Mouse (Mus musculus): Measurements from ENCODE around the gene Jmjd7. TPM values are rescaled to one million over a fixed set of nuclear protein-coding genes. Genes with fewer than 3 reads are reported as not detected.

Jmjd7 gene
- polyA plus RNA-seq (2015; fragmentation: Nextera tagmentation; extraction: Ambion mirVana) = 20.0 and 21.2 TPM in 2 replicates

DNA sequence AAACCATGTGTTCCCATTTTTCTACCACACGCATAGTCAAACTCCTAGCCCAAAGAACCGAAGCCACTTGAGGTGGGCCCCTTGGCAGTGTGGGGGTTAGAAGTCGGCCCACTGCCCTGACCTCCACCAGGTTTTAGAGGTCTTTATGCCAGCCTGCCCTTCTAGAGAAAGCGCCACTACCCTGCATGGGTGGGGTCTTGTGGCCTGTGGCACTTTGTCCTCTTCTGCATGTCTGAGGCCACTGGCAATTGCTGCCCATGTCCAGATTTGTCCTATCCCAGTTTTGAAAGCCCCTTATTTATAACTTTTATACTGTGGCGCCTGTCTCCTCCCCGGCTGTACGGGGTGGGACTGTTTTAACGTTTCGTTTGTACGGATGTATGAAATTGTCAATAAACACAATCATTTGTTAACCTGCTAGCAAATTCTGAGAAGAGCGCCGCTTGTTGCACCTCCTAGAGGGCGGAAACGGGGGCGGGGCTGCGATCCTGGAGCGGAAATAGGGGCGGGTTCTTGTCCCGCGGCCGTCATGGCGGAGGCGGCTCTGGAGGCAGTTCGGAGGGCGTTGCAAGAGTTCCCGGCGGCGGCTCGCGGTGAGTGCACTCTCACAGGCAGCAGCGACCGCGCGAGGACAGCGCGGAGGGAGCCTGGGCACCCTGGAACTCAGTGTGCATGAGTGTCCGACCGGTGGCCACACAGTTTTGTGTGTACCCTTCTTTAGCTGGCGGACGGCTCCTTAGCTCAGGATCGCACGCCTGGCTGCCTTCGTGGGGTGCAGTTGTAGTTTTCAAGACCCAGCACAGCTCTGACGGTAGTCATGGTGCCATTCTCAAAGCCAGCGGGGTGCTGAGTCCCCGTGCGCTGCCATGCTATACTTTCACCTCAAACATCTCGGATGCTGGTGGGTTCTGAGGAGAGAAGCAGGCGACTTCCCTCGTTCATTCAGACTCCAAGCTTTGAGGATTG is at the start of gene Jmjd7, which contains the start of gene Gm28042:
Gene Jmjd7, plus strand, starts transcription at position 500 of the 966 bp plus-strand sequence.
Gene Gm28042, plus strand, starts transcription at position 510 of the 966 bp plus-strand sequence.
- ATAC-seq (ENCODE audit: borderline replicate concordance, extremely low read depth, low FRiP score, low TSS enrichment) = peak; percentile 86
- H3K4me1 ChIP-seq = peaks cover 18% of the 10 kb centered on the region
- 6% methylated on average over 46 of the region's 50 CpGs for WGBS
- peak within 1 kb of the TSS; percentile 82 for H3K4me3 ChIP-seq
- H3K27me3 ChIP-seq = no peaks in the 10 kb centered on the region
- peak within 1 kb of the TSS; percentile 71 for H3K4me2 ChIP-seq
- H3K9me3 ChIP-seq = no peaks in the 10 kb centered on the region
- H3K36me3 ChIP-seq = peaks cover 37% of the 10 kb centered on the region
- H3K9ac ChIP-seq = peak within 1 kb of the TSS; percentile 93
- peak within 1 kb of the TSS; percentile 93 for H3K27ac ChIP-seq

- H3K27ac ChIP-seq = no peak overlapping the region
- no peaks in the 10 kb centered on the region for H3K4me1 ChIP-seq
- H3K27me3 ChIP-seq = no peaks in the 10 kb centered on the region
- ATAC-seq (ENCODE audit: borderline replicate concordance, extremely low read depth, low FRiP score, low TSS enrichment) = no peak
- H3K4me2 ChIP-seq = no peak overlapping the region
- H3K9me3 ChIP-seq = no peaks in the 10 kb centered on the region
- H3K4me3 ChIP-seq = no peak overlapping the region
- 69% methylated on average over 7 of the region's 7 CpGs for WGBS
- H3K36me3 ChIP-seq = no peaks in the 10 kb centered on the region; the same call in 1 of the 2 replicates
- no peak overlapping the region for H3K9ac ChIP-seq
These were observed 46.8 kb upstream of the Jmjd7 start for GRCm38 (mm10) chr2:119980343-119980986.

DNA sequence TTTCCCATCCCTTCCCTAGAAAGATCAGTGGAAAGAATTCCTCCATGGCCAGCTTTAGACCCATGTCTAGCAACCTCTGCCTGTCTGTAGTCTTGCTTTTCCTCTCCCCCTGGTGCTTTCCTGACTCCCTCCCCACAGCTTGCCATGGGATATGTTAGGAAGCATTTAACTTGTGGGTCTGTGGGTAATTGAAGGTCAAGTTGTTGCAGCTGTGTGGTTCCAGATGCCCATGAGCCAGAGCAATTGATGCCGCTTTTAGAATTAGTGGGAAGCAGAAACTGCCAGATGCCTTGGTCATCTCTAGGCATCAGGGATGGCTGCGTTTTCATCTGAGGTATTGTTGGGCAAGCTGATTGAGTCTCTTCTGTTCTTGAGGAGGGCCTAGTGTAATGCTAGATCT is 45.7 kb upstream of the Jmjd7 start:
- 88% methylated on average over 2 of the region's 2 CpGs for WGBS

DNA sequence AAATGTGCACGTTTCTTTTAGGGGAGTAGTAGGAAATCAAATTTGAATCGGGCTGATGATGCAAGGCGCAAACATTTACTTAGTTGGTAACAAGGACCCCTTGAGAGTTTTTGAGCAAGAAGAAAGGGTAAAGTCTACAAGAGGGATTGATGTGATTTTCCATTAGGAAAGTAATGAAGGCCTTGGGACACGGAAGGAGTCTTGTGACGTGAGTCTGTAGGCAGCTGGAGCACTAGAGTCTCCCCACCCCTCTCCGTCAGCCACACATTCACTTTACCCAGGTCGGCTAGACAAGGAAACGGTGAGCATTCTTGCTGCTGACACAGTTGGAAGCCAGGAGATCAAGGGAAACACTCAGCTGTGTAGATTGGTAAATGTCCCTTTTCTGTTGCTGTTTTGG is 41.4 kb upstream of the Jmjd7 start:
- Histone ChIP-seq H3K27me3 (no peaks in the 10 kb centered on the region), H3K36me3 (no peaks in the 10 kb centered on the region; the same call in 1 of the 2 replicates), H3K9me3 (no peaks in the 10 kb centered on the region), H3K4me1 (no peaks in the 10 kb centered on the region), H3K4me3 (no peak overlapping the region), H3K27ac (peak overlapping the region; percentile 51), H3K9ac (no peak overlapping the region), H3K4me2 (no peak overlapping the region)
- ATAC-seq (ENCODE audit: borderline replicate concordance, extremely low read depth, low FRiP score, low TSS enrichment) = peak; percentile 67
- 49% methylated on average over 8 of the region's 8 CpGs for WGBS

More for the DNA sequence above, 45.7 kb upstream of the Jmjd7 start:
- no peaks in the 10 kb centered on the region for H3K9me3 ChIP-seq
- H3K4me1 ChIP-seq = no peaks in the 10 kb centered on the region
- H3K9ac ChIP-seq = no peak overlapping the region
- H3K27ac ChIP-seq = no peak overlapping the region
- no peak overlapping the region for H3K4me2 ChIP-seq
- no peak for ATAC-seq (ENCODE audit: borderline replicate concordance, extremely low read depth, low FRiP score, low TSS enrichment)
- H3K4me3 ChIP-seq = no peak overlapping the region
- no peaks in the 10 kb centered on the region for H3K27me3 ChIP-seq
- H3K36me3 ChIP-seq = no peaks in the 10 kb centered on the region; the same call in 1 of the 2 replicates

- Histone ChIP-seq H3K4me2 (no peak overlapping the region), H3K9ac (no peak overlapping the region), H3K27ac (peak overlapping the region; percentile 51), H3K36me3 (no peaks in the 10 kb centered on the region; the same call in 1 of the 2 replicates), H3K4me1 (no peaks in the 10 kb centered on the region), H3K9me3 (no peaks in the 10 kb centered on the region), H3K4me3 (no peak overlapping the region), H3K27me3 (no peaks in the 10 kb centered on the region)
- WGBS = 60% methylated on average over 6 of the region's 6 CpGs
- ATAC-seq (ENCODE audit: borderline replicate concordance, extremely low read depth, low FRiP score, low TSS enrichment) = no peak
These were observed 40.9 kb upstream of the Jmjd7 start for GRCm38 (mm10) chr2:119986369-119986768.

GRCm38 (mm10) chr2:119987441-119987840 is 39.8 kb upstream of the Jmjd7 start:
- Histone ChIP-seq H3K27me3 (no peaks in the 10 kb centered on the region), H3K27ac (no peak overlapping the region), H3K4me3 (no peak overlapping the region), H3K4me1 (no peaks in the 10 kb centered on the region), H3K9me3 (no peaks in the 10 kb centered on the region), H3K9ac (no peak overlapping the region), H3K4me2 (no peak overlapping the region), H3K36me3 (no peaks in the 10 kb centered on the region; the same call in 1 of the 2 replicates)
- WGBS = 92% methylated on average over 2 of the region's 2 CpGs
- ATAC-seq (ENCODE audit: borderline replicate concordance, extremely low read depth, low FRiP score, low TSS enrichment) = no peak

DNA sequence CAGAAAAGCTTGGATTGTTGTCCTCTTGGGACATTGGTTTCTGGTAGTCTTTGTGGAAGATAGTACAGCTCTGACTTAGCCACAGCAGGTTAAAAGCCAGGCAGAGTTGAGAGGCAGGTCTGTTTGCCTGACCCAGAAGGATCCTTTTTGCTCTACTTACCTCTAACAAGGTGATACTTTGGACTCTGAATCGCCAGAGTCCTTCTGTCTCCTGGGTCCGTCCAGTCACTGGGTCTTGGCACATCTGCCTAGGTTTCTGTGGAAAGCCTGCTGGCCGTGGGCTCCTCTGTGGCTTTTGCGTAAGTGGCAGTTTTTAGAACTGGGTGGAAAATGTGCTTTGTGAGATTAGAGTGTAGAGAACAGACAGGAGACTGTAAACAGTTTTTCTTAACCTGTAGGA is 38.3 kb upstream of the Jmjd7 start:
- Histone ChIP-seq H3K4me1 (no peaks in the 10 kb centered on the region), H3K36me3 (no peaks in the 10 kb centered on the region; the same call in 1 of the 2 replicates), H3K27me3 (no peaks in the 10 kb centered on the region), H3K4me3 (no peak overlapping the region), H3K9me3 (no peaks in the 10 kb centered on the region), H3K27ac (no peak overlapping the region), H3K9ac (no peak overlapping the region), H3K4me2 (no peak overlapping the region)
- no peak for ATAC-seq (ENCODE audit: borderline replicate concordance, extremely low read depth, low FRiP score, low TSS enrichment)
- 83% methylated on average over 4 of the region's 4 CpGs for WGBS

GRCm38 (mm10) chr2:119990881-119991280 is 36.4 kb upstream of the Jmjd7 start:
- no peak overlapping the region for H3K27ac ChIP-seq
- H3K9me3 ChIP-seq = no peaks in the 10 kb centered on the region
- ATAC-seq (ENCODE audit: borderline replicate concordance, extremely low read depth, low FRiP score, low TSS enrichment) = no peak
- no peak overlapping the region for H3K9ac ChIP-seq
- no peaks in the 10 kb centered on the region for H3K27me3 ChIP-seq
- WGBS = 78% methylated on average over 6 of the region's 6 CpGs
- H3K4me3 ChIP-seq = no peak overlapping the region
- no peak overlapping the region for H3K4me2 ChIP-seq
- H3K4me1 ChIP-seq = peaks cover 14% of the 10 kb centered on the region
- H3K36me3 ChIP-seq = no peaks in the 10 kb centered on the region; the same call in 1 of the 2 replicates

DNA sequence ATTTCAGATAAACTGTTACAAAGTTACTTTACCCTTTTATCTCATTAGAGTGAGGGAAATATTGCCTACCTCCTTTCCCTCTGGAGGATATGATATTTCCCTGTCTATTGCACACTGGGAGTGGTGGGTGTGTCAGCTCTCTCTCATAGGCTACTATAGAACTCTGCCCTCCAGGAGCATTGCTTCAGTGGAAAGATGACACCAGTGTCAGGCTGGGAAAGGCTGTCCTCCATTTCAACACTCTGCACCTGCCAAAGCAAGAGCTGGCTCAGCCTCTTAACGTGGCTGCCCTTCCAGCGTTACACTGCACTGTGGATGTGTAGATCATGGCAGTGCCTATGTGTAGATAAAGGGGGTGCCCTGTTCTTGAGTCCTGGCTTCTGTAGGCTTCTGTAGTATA is 34.9 kb upstream of the Jmjd7 start:
- Histone ChIP-seq H3K27me3 (no peaks in the 10 kb centered on the region), H3K27ac (no peak overlapping the region), H3K9ac (no peak overlapping the region), H3K4me1 (peaks cover 20% of the 10 kb centered on the region), H3K4me3 (no peak overlapping the region), H3K4me2 (no peak overlapping the region), H3K36me3 (no peaks in the 10 kb centered on the region; the same call in 1 of the 2 replicates), H3K9me3 (no peaks in the 10 kb centered on the region)
- 71% methylated on average over 2 of the region's 2 CpGs for whole genome bisulfite sequencing
- no peak for ATAC-seq (ENCODE audit: borderline replicate concordance, extremely low read depth, low FRiP score, low TSS enrichment)

GRCm38 (mm10) chr2:119993515-119993914 is 33.8 kb upstream of the Jmjd7 start:
- Histone ChIP-seq H3K4me2 (no peak overlapping the region), H3K4me1 (peaks cover 20% of the 10 kb centered on the region), H3K4me3 (no peak overlapping the region), H3K36me3 (no peaks in the 10 kb centered on the region; the same call in 1 of the 2 replicates), H3K9ac (no peak overlapping the region), H3K27ac (no peak overlapping the region), H3K27me3 (no peaks in the 10 kb centered on the region), H3K9me3 (no peaks in the 10 kb centered on the region)
- no peak for ATAC-seq (ENCODE audit: borderline replicate concordance, extremely low read depth, low FRiP score, low TSS enrichment)
- WGBS = 50% methylated on average over 2 of the region's 2 CpGs

- no peak for ATAC-seq (ENCODE audit: borderline replicate concordance, extremely low read depth, low FRiP score, low TSS enrichment)
- Histone ChIP-seq H3K4me3 (no peak overlapping the region), H3K27me3 (no peaks in the 10 kb centered on the region), H3K4me1 (peaks cover 22% of the 10 kb centered on the region), H3K9ac (no peak overlapping the region), H3K36me3 (peaks cover 6% of the 10 kb centered on the region; the same call in 1 of the 2 replicates), H3K9me3 (no peaks in the 10 kb centered on the region), H3K27ac (peak overlapping the region; percentile 87), H3K4me2 (no peak overlapping the region)
- 74% methylated on average over 6 of the region's 6 CpGs for WGBS
These were observed 32.4 kb upstream of the Jmjd7 start for GRCm38 (mm10) chr2:119994839-119995238.
